Mouse (Mus musculus): ENCODE results near the gene Mef2c.
A peak's percentile ranks its signal among the peaks of the same experiment; 100 is the strongest.

Gene Mef2c

GRCm38 (mm10) chr13:83607883-83608581 is 104.2 kb downstream of the Mef2c start:
- DNase-seq (ENCODE audit: low spot score in 2 of 2): no peak

GRCm38 (mm10) chr13:83608851-83609516 is 105.2 kb downstream of the Mef2c start:
- DNase-seq (ENCODE audit: low spot score in 2 of 2): no peak

GRCm38 (mm10) chr13:83609517-83609878 is 105.7 kb downstream of the Mef2c start:
- DNase-seq (ENCODE audit: low spot score in 2 of 2): peak; percentile 54 to 73

- DNase-seq (ENCODE audit: low spot score in 2 of 2): no peak
Observed at GRCm38 (mm10) chr13:83610124-83610523, 106.3 kb downstream of the Mef2c start.

- no peak for DNase-seq (ENCODE audit: low spot score in 2 of 2)
Observed at GRCm38 (mm10) chr13:83612195-83612594, 108.4 kb downstream of the Mef2c start.

- DNase-seq (ENCODE audit: low spot score in 2 of 2): no peak
Observed at GRCm38 (mm10) chr13:83615875-83616274, 112.0 kb downstream of the Mef2c start.

GRCm38 (mm10) chr13:83624651-83625050 is 120.8 kb downstream of the Mef2c start:
- DNase-seq (ENCODE audit: low spot score in 2 of 2): no peak

- DNase-seq (ENCODE audit: low spot score in 2 of 2): no peak
Observed at GRCm38 (mm10) chr13:83627429-83627828, 123.6 kb downstream of the Mef2c start.

- DNase-seq (ENCODE audit: low spot score in 2 of 2): no peak
Observed at GRCm38 (mm10) chr13:83628139-83628538, 124.3 kb downstream of the Mef2c start.

- no peak for DNase-seq (ENCODE audit: low spot score in 2 of 2)
Observed at GRCm38 (mm10) chr13:83633155-83633554, 129.3 kb downstream of the Mef2c start.

GRCm38 (mm10) chr13:83635218-83635617 is 131.4 kb downstream of the Mef2c start:
- no peak for DNase-seq (ENCODE audit: low spot score in 2 of 2)

GRCm38 (mm10) chr13:83637666-83638065 is 133.8 kb downstream of the Mef2c start:
- DNase-seq (ENCODE audit: low spot score in 2 of 2): no peak

GRCm38 (mm10) chr13:83638735-83639134 is 134.9 kb downstream of the Mef2c start:
- no peak for DNase-seq (ENCODE audit: low spot score in 2 of 2)

GRCm38 (mm10) chr13:83649051-83649450 is 145.2 kb downstream of the Mef2c start:
- no peak for DNase-seq (ENCODE audit: low spot score in 2 of 2)

GRCm38 (mm10) chr13:83649795-83650476 is 146.1 kb downstream of the Mef2c start:
- no peak for DNase-seq (ENCODE audit: low spot score in 2 of 2)

- DNase-seq (ENCODE audit: low spot score in 2 of 2): no peak
Observed at GRCm38 (mm10) chr13:83650807-83651206, 147.0 kb downstream of the Mef2c start.

- DNase-seq (ENCODE audit: low spot score in 2 of 2): no peak
Observed at GRCm38 (mm10) chr13:83651941-83652548, 148.2 kb downstream of the Mef2c start.

- no peak for DNase-seq (ENCODE audit: low spot score in 2 of 2)
Observed at GRCm38 (mm10) chr13:83652560-83652959, 148.7 kb downstream of the Mef2c start.

- DNase-seq (ENCODE audit: low spot score in 2 of 2): peak; percentile 70 to 95
Observed at GRCm38 (mm10) chr13:83654889-83655769, 151.3 kb downstream of the Mef2c start.

- DNase-seq (ENCODE audit: low spot score in 2 of 2): no peak
Observed at GRCm38 (mm10) chr13:83656094-83656493, 152.3 kb downstream of the Mef2c start.

- no peak for DNase-seq (ENCODE audit: low spot score in 2 of 2)
Observed at GRCm38 (mm10) chr13:83656773-83657172, 152.9 kb downstream of the Mef2c start.

Data from left cerebral cortex, adult 9 months (tissue).